Mouse (Mus musculus): ENCODE measurements around the gene 4930583I09Rik.

DNA sequence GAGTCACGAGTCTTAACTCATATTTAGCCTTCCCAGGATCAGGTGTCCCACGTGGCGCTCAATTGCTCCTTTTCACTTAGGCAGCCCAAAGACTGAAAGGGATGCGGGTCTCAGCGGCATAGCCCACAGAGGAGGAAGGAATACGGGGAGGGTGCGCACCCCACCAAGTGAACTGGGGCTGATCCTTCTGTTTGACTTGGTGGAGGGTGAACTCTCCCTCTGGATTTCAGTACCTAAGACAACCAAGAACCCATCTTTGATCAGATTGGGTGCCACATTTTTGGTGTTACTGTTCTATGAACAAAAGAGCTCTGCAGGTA lies 33.0 kb downstream of the 4930583I09Rik start:
- no peak for TF ChIP-seq CTCF (IDR thresholded peaks at IDR 0.05; ENCODE audit: extremely low read depth, insufficient read length, insufficient replicate concordance, low read depth, low read length)
- no peak for TF ChIP-seq POLR2A (IDR thresholded peaks at IDR 0.05; ENCODE audit: low read depth, low read length)
